Mouse (Mus musculus) midbrain, embryonic 14.5 days (tissue): ENCODE data around the gene Lipa. TPM values are rescaled to one million over a fixed set of nuclear protein-coding genes. Genes with fewer than 3 reads are reported as not detected.

ENCODE experiments used
- ATAC-seq: fragments of 200-750 bp; cut with Nextera tagmentation; 2 replicates; pipeline ENCODE4 v1.8.0; 2017; ENCODE audit warnings: moderate number of reproducible peaks, moderate library complexity; ENCODE audit not compliant: low FRiP score, low TSS enrichment
- DNase-seq: peaks from one replicate; pipeline ENCODE4 v3.0.0-alpha.2; 2015
- H3K27ac ChIP-seq: fragments of 300-500 bp; sonication (generic); replicated peaks from 2 replicates; pipeline ENCODE4 v1.5.1; 2014; ENCODE audit warnings: mild to moderate bottlenecking, low read depth, low read length, moderate library complexity
- H3K27me3 ChIP-seq: fragments of 300-500 bp; sonication (generic); 2 replicates; pipeline ENCODE4 v1.6.1; 2014; ENCODE audit warnings: low read length, control low read depth, mixed read lengths; ENCODE audit not compliant: control insufficient read depth, insufficient read depth
- H3K36me3 ChIP-seq: fragments of 300-500 bp; sonication (generic); 2 replicates; pipeline ENCODE4 v1.6.1; 2014; ENCODE audit warnings: low read length, control low read depth; ENCODE audit not compliant: control insufficient read depth, insufficient read depth
- H3K4me1 ChIP-seq: fragments of 300-500 bp; sonication (generic); 2 replicates; pipeline ENCODE4 v1.6.1; 2014; ENCODE audit warnings: mild to moderate bottlenecking, antibody characterized with exemption, low read length, control low read depth; ENCODE audit not compliant: control insufficient read depth, insufficient read depth
- H3K4me2 ChIP-seq: fragments of 300-500 bp; sonication (generic); 2 replicates; pipeline ENCODE4 v1.6.1; 2014; ENCODE audit warnings: mild to moderate bottlenecking, low read length, moderate library complexity
- H3K4me3 ChIP-seq: fragments of 300-500 bp; sonication (generic); replicated peaks from 2 replicates; pipeline ENCODE4 v1.5.1; 2014; ENCODE audit warnings: low read depth, low read length
- H3K9ac ChIP-seq: fragments of 300-500 bp; sonication (generic); replicated peaks from 2 replicates; pipeline ENCODE4 v1.6.1; 2014; ENCODE audit warnings: mild to moderate bottlenecking, low read length, moderate library complexity
- H3K9me3 ChIP-seq: fragments of 300-500 bp; sonication (generic); 2 replicates; pipeline ENCODE4 v1.6.1; 2016; ENCODE audit warnings: low read length, control low read depth, mixed read lengths; ENCODE audit not compliant: control insufficient read depth
- WGBS: fragments of 180-500 bp; shearing (Covaris S2); extraction: QIAGEN DNeasy Blood & Tissue Kit; methylation state at CpG from one replicate; pipeline ENCODE4 v1.1.7; 2014; 5-methylcytosine and 5-hydroxymethylcytosine counted together
- polyA plus RNA-seq: library from polyadenylated mRNA; unstranded; fragments of >200 nt; fragmentation: Nextera tagmentation; extraction: Ambion mirVana; gene quantifications from 2 replicates; pipeline ENCODE4 v1.2.1, GENCODE M21; 2014

The Lipa gene
- polyA plus RNA-seq, 1 experiment from 2014 or later, result 24.8 TPM

DNA sequence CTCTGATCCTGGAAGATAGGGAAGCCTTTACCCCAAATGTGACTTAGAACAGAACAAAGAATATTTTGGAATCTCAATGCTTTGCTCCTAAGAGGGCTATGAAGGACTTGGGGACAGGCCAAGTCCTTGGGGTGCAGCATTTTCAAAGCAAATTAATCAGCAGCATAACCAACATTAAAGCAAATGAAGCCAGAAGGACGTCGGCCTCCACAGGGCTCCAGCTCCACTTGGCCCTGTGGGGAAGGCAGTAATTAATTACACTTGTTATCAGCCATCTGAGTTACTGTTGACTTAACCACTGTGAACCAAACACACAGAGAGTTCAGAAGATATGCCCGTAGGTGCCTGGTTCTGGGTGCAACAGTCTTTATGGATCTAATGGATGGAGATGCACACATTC is 8.5 kb downstream of the Lipa start:
- no peaks in the 10 kb centered on the region for H3K27me3 ChIP-seq
- H3K4me3 ChIP-seq, result no peak overlapping the region
- DNase-seq, result no peak

DNA sequence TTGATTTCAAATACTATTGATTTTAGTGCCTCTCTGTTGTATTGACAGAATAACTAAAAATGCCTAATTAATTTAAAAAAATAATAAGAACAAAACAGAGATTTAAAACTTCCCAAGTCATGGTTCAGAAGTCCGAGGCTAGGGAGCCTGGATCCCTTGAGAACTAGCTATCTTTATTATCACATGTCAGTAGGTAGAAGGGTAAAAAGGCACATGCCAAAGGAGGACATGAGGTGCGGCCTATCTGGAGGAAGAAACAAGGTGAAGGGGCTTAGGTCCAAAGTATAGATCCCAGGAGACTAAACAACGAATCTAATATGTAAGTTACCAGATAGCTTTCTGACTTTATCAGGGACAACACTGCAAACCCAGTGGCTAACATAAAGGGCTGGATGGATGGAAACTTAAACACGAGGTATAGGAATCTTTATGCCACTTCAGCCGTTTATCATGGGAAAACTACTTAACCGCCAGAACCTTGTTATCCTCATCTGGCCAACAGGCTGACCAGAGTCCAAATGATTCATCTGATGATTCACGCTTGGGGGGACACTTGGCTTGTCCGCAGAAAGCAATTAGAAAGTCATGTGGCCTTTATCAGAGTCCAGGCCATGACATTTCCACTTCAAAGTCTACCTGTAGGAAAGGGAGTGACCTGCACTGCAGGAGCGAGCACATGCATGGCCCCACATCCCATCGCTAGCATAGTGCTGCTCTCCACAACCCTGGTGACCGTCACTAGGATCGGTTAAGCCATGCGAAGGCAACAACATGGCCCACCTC is 9.3 kb downstream of the Lipa start:
- H3K27ac ChIP-seq, result no peak overlapping the region
- ATAC-seq (no peak), DNase-seq (no peak)
- 0 out of 2 replicates have a peak, but pooled peaks cover under 1% of the 10 kb centered on the region for H3K36me3 ChIP-seq
- no peak overlapping the region for H3K4me3 ChIP-seq
- H3K4me1 ChIP-seq, result no peaks in the 10 kb centered on the region
- H3K4me2 ChIP-seq, result no peak overlapping the region
- 94% methylated on average over 13 of the region's 13 CpGs for WGBS
- no peak overlapping the region for H3K9ac ChIP-seq
- no peaks in the 10 kb centered on the region for H3K27me3 ChIP-seq
- H3K9me3 ChIP-seq, result no peaks in the 10 kb centered on the region

More for the DNA sequence above, 8.5 kb downstream of the Lipa start:
- ATAC-seq, result no peak
- H3K4me1 ChIP-seq, result no peaks in the 10 kb centered on the region
- no peak overlapping the region for H3K27ac ChIP-seq
- 88% methylated on average over 3 of the region's 3 CpGs for WGBS
- H3K36me3 ChIP-seq, result 0 out of 2 replicates have a peak, but pooled peaks cover 3% of the 10 kb centered on the region
- no peaks in the 10 kb centered on the region for H3K9me3 ChIP-seq
- no peak overlapping the region for H3K9ac ChIP-seq
- H3K4me2 ChIP-seq, result no peak overlapping the region

GRCm38 (mm10) chr19:34517197-34517596 is 10.1 kb downstream of the Lipa start:
- Histone ChIP-seq H3K36me3 (no peaks in the 10 kb centered on the region), H3K27ac (no peak overlapping the region), H3K27me3 (no peaks in the 10 kb centered on the region), H3K4me2 (no peak overlapping the region), H3K9me3 (no peaks in the 10 kb centered on the region), H3K4me1 (no peaks in the 10 kb centered on the region), H3K9ac (no peak overlapping the region), H3K4me3 (no peak overlapping the region)
- no peak for DNase-seq
- ATAC-seq, result no peak
- WGBS, result 93% methylated on average over 3 of the region's 3 CpGs

- H3K9ac ChIP-seq, result no peak overlapping the region
- H3K36me3 ChIP-seq, result no peaks in the 10 kb centered on the region
- DNase-seq, result no peak
- no peak for ATAC-seq
- no peak overlapping the region for H3K4me2 ChIP-seq
- H3K4me3 ChIP-seq, result no peak overlapping the region
- no peak overlapping the region for H3K27ac ChIP-seq
- H3K4me1 ChIP-seq, result no peaks in the 10 kb centered on the region
- H3K27me3 ChIP-seq, result no peaks in the 10 kb centered on the region
- WGBS, result over 99% methylated on average over 2 of the region's 2 CpGs
- no peaks in the 10 kb centered on the region for H3K9me3 ChIP-seq
Observed at GRCm38 (mm10) chr19:34516346-34516745, 10.9 kb downstream of the Lipa start.

DNA sequence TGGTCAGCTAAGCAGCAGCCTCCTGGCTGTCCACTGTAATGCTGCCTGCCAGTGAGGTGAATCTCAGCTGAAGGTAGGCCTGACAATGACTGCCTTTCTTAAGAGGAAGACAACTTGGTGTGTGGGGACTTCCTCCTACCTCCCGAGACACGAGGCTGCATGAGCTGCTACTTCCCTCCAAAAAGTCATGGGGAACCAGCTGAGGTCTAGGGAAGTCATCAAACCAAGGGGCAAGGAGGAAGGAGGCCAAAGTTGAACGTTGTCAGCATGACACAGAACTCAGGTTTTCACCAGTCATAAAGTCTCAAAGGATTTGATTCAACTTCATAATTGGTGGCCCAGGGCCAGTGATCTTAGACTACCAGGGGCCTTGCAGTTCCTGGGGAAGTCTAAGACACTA is 11.6 kb downstream of the Lipa start:
- Histone ChIP-seq H3K9ac (no peak overlapping the region), H3K27me3 (no peaks in the 10 kb centered on the region), H3K27ac (no peak overlapping the region), H3K4me1 (no peaks in the 10 kb centered on the region), H3K9me3 (no peaks in the 10 kb centered on the region), H3K4me3 (no peak overlapping the region), H3K4me2 (no peak overlapping the region), H3K36me3 (0 out of 2 replicates have a peak, but pooled peaks cover 1% of the 10 kb centered on the region)
- 81% methylated on average over 3 of the region's 3 CpGs for whole genome bisulfite sequencing
- no peak for DNase-seq
- ATAC-seq, result no peak

- peaks cover 11% of the 10 kb centered on the region for H3K36me3 ChIP-seq
- no peak overlapping the region for H3K4me3 ChIP-seq
- WGBS, result 75% methylated on average over 8 of the region's 8 CpGs
- no peak overlapping the region for H3K4me2 ChIP-seq
- no peak for ATAC-seq
- no peaks in the 10 kb centered on the region for H3K27me3 ChIP-seq
- H3K9me3 ChIP-seq, result no peaks in the 10 kb centered on the region
- H3K4me1 ChIP-seq, result no peaks in the 10 kb centered on the region
- no peak overlapping the region for H3K27ac ChIP-seq
- H3K9ac ChIP-seq, result no peak overlapping the region
- no peak for DNase-seq
Observed at GRCm38 (mm10) chr19:34511528-34511927, 15.7 kb downstream of the Lipa start.

DNA sequence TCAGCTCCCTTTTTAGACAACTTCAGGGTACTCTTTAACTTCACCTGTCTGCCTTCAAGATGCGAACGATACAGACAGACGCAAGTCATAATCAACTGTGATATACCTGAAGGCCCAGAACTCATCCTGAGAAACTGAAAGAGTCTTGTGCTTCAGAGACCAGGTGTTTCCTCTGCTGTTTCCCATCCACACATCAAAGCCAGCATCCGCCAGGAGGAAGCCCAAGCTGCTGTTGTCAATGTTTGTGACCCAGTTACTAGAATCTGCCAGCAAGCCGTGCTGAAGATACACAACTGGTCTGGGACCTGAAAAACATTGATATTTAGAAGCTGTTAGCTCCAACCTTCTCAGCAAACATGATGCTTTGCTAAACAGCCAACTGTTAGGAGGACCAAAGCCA is 16.6 kb downstream of the Lipa start:
- no peak overlapping the region for H3K27ac ChIP-seq
- no peaks in the 10 kb centered on the region for H3K27me3 ChIP-seq
- peaks cover 16% of the 10 kb centered on the region for H3K36me3 ChIP-seq
- no peaks in the 10 kb centered on the region for H3K9me3 ChIP-seq
- H3K4me1 ChIP-seq, result no peaks in the 10 kb centered on the region
- H3K9ac ChIP-seq, result no peak overlapping the region
- 96% methylated on average over 5 of the region's 5 CpGs for WGBS
- no peak overlapping the region for H3K4me2 ChIP-seq
- no peak overlapping the region for H3K4me3 ChIP-seq
- DNase-seq (no peak), ATAC-seq (no peak)

- no peaks in the 10 kb centered on the region for H3K27me3 ChIP-seq
- H3K4me1 ChIP-seq, result no peaks in the 10 kb centered on the region
- no peak overlapping the region for H3K4me3 ChIP-seq
- no peak overlapping the region for H3K9ac ChIP-seq
- 93% methylated on average over 12 of the region's 12 CpGs for WGBS
- peaks cover 16% of the 10 kb centered on the region for H3K36me3 ChIP-seq
- no peak overlapping the region for H3K4me2 ChIP-seq
- no peak for DNase-seq
- no peaks in the 10 kb centered on the region for H3K9me3 ChIP-seq
- no peak for ATAC-seq
- no peak overlapping the region for H3K27ac ChIP-seq
Observed at GRCm38 (mm10) chr19:34505161-34505721, 22.0 kb downstream of the Lipa start.

- H3K4me1 ChIP-seq, result no peaks in the 10 kb centered on the region
- H3K27ac ChIP-seq, result no peak overlapping the region
- no peak overlapping the region for H3K4me3 ChIP-seq
- no peak overlapping the region for H3K9ac ChIP-seq
- ATAC-seq, result peak; percentile 53
- H3K9me3 ChIP-seq, result no peaks in the 10 kb centered on the region
- peak; percentile 51 for DNase-seq
- 54% methylated on average over 4 of the region's 4 CpGs for WGBS
- peaks cover 6% of the 10 kb centered on the region; the same call in 1 of the 2 replicates for H3K36me3 ChIP-seq
- no peaks in the 10 kb centered on the region for H3K27me3 ChIP-seq
- no peak overlapping the region for H3K4me2 ChIP-seq
Observed at GRCm38 (mm10) chr19:34500763-34501162, 26.5 kb downstream of the Lipa start.
